Mouse (Mus musculus) gastrocnemius, postnatal 36 days (tissue): ENCODE measurements around the gene Cfap52. TPM values are rescaled to one million over a fixed set of nuclear protein-coding genes. Genes with fewer than 3 reads are reported as not detected.

Source experiments
- DNase-seq, 2 experiments: peaks; one replicate each; pipeline ENCODE4 v3.0.0; 2022
- intact Hi-C: fragments of 180-260 bp; cut with DNase I; formaldehyde crosslinking; loops from one replicate; pipeline ENCODE4 v1.15.1; 2025
- total RNA-seq, 2 experiments: library from RNA; stranded (reverse); gene quantifications; 2 replicates each; pipeline ENCODE4 v1.2.3; 2021

Cfap52 gene
- total RNA-seq, 2 experiments from 2014 or later, result 3.7 to 6.3 TPM

GRCm38 (mm10) chr11:67932156-67932555 lies 33.3 kb downstream of the Cfap52 start:
- no peak for DNase-seq
- intact Hi-C loops, result no loop called here

- intact Hi-C loops, result no loop called here
- DNase-seq, result no peak
Observed at GRCm38 (mm10) chr11:67926348-67927055, 38.9 kb downstream of the Cfap52 start.

- no peak for DNase-seq
- intact Hi-C loops, result no loop called here
Observed at GRCm38 (mm10) chr11:67925000-67925399, 40.5 kb downstream of the Cfap52 start.

- intact Hi-C loops, result no loop called here
- DNase-seq, result no peak
Observed at GRCm38 (mm10) chr11:67923720-67924119, 41.7 kb downstream of the Cfap52 start.

GRCm38 (mm10) chr11:67922755-67923125 lies 42.7 kb downstream of the Cfap52 start:
- DNase-seq, result peak; percentile 27 to 34
- intact Hi-C loops, result no loop called here

GRCm38 (mm10) chr11:67921827-67922754 lies 43.4 kb downstream of the Cfap52 start, which contains the start of gene Usp43:
TSS of gene Usp43 (minus strand) at chr11:67922153.
- DNase-seq, result peak; percentile 23 to 44
- intact Hi-C loops, result no loop called here

GRCm38 (mm10) chr11:67921091-67921826 lies 44.2 kb downstream of the Cfap52 start:
- intact Hi-C loops, result no loop called here
- DNase-seq, result peak; percentile 29 to 37

- intact Hi-C loops, result no loop called here
- no peak for DNase-seq
Observed at GRCm38 (mm10) chr11:67920226-67920960, 45.1 kb downstream of the Cfap52 start.

- intact Hi-C loops, result no loop called here
- DNase-seq, result no peak
Observed at GRCm38 (mm10) chr11:67919593-67919992, 45.9 kb downstream of the Cfap52 start.

GRCm38 (mm10) chr11:67917126-67917525 lies 48.3 kb downstream of the Cfap52 start:
- intact Hi-C loops, result no loop called here

GRCm38 (mm10) chr11:67911074-67911473 lies 54.4 kb downstream of the Cfap52 start:
- intact Hi-C loops, result no loop called here
- DNase-seq, result no peak

More at GRCm38 (mm10) chr11:67917126-67917525, 48.3 kb downstream of the Cfap52 start:
- no peak for DNase-seq

- intact Hi-C loops, result no loop called here
Observed at GRCm38 (mm10) chr11:67903756-67904155, 61.7 kb downstream of the Cfap52 start.

GRCm38 (mm10) chr11:67897064-67897560 lies 68.3 kb downstream of the Cfap52 start:
- DNase-seq, result peak; percentile 64 to 72
- intact Hi-C loops, result no loop called here

More at GRCm38 (mm10) chr11:67903756-67904155, 61.7 kb downstream of the Cfap52 start:
- no peak for DNase-seq

GRCm38 (mm10) chr11:67895641-67896040 lies 69.8 kb downstream of the Cfap52 start:
- intact Hi-C loops, result no loop called here
- no peak for DNase-seq

- intact Hi-C loops, result no loop called here
Observed at GRCm38 (mm10) chr11:67888521-67888920, 76.9 kb downstream of the Cfap52 start.

GRCm38 (mm10) chr11:67885921-67886320 lies 79.5 kb downstream of the Cfap52 start:
- DNase-seq, result no peak
- intact Hi-C loops, result no loop called here

More at GRCm38 (mm10) chr11:67888521-67888920, 76.9 kb downstream of the Cfap52 start:
- no peak for DNase-seq
